Mouse (Mus musculus) embryonic facial prominence, embryonic 12.5 days (tissue): Measurements from ENCODE around the gene Cyb5d2. TPM values are rescaled to one million over a fixed set of nuclear protein-coding genes. Genes with fewer than 3 reads are reported as not detected.
"Not testable (repeated sequence)": the region's sequence is repeated elsewhere in the genome, so short reads cannot be mapped to it uniquely, and the experiment has no call there.

Experiments
- ATAC-seq: fragments of 200-750 bp; cut with Nextera tagmentation; 2 replicates; pipeline ENCODE4 v1.8.0; 2017; ENCODE audit not compliant: insufficient number of reproducible peaks, insufficient read depth, low FRiP score, low TSS enrichment
- H3K27ac ChIP-seq: fragments of 300-500 bp; sonication (generic); 2 replicates; pipeline ENCODE4 v1.5.1; 2016; ENCODE audit warnings: mild to moderate bottlenecking
- H3K27me3 ChIP-seq: fragments of 300-500 bp; sonication (generic); 2 replicates; pipeline ENCODE4 v1.6.1; 2016; ENCODE audit warnings: mild to moderate bottlenecking, moderate library complexity
- H3K36me3 ChIP-seq: fragments of 300-500 bp; sonication (generic); 2 replicates; pipeline ENCODE4 v1.6.1; 2016; ENCODE audit warnings: mild to moderate bottlenecking
- H3K4me1 ChIP-seq: fragments of 300-500 bp; sonication (generic); 2 replicates; pipeline ENCODE4 v1.6.1; 2016
- H3K4me2 ChIP-seq: fragments of 300-500 bp; sonication (generic); replicated peaks from 2 replicates; pipeline ENCODE4 v1.6.1; 2016; ENCODE audit warnings: mild to moderate bottlenecking, moderate library complexity
- H3K4me3 ChIP-seq: fragments of 300-500 bp; sonication (generic); 2 replicates; pipeline ENCODE4 v1.5.1; 2016; ENCODE audit warnings: mild to moderate bottlenecking
- H3K9ac ChIP-seq: fragments of 300-500 bp; sonication (generic); 2 replicates; pipeline ENCODE4 v1.6.1; 2016; ENCODE audit warnings: mild to moderate bottlenecking, moderate library complexity
- H3K9me3 ChIP-seq: fragments of 300-500 bp; sonication (generic); 2 replicates; pipeline ENCODE4 v1.6.1; 2016; ENCODE audit warnings: mild to moderate bottlenecking, moderate library complexity
- WGBS: fragments of 180-500 bp; shearing (Covaris S2); methylation state at CpG from one replicate; pipeline ENCODE4 v1.1.7; 2016; 5-methylcytosine and 5-hydroxymethylcytosine counted together
- polyA plus RNA-seq: library from polyadenylated mRNA; unstranded; fragments of >200 nt; fragmentation: Nextera tagmentation; extraction: Ambion mirVana; gene quantifications from 2 replicates; pipeline ENCODE4 v1.2.1, GENCODE M21; 2016

The Cyb5d2 gene
- polyA plus RNA-seq, 1 experiment from 2014 or later = 5.2 TPM

DNA sequence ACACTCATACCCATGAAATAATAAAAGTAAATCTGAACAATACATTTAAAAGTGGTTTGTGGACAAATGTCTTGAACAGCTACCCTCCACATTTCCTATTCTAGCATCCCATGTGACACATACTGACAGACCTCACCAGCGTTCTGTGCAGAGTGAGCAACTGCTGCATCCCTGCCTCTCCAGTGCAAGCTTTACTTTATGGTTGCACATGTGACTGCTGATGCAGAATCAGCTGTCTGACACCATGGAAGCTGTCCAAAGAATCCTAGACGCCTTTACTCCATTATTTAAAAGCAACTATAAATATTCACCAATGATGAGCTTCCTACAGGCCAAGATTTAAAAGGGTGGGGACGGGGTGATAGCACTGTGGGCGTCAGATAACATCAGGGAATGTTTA, 24.5 kb downstream of the Cyb5d2 start:
- ATAC-seq = no peak
- Histone ChIP-seq H3K4me1 (no peaks in the 10 kb centered on the region), H3K27ac (no peak overlapping the region), H3K9ac (no peak overlapping the region), H3K9me3 (no peaks in the 10 kb centered on the region; the same call in 1 of the 2 replicates), H3K4me3 (no peak overlapping the region), H3K4me2 (no peak overlapping the region), H3K36me3 (peaks cover 24% of the 10 kb centered on the region), H3K27me3 (no peaks in the 10 kb centered on the region)
- 85% methylated on average over 4 of the region's 4 CpGs for WGBS

DNA sequence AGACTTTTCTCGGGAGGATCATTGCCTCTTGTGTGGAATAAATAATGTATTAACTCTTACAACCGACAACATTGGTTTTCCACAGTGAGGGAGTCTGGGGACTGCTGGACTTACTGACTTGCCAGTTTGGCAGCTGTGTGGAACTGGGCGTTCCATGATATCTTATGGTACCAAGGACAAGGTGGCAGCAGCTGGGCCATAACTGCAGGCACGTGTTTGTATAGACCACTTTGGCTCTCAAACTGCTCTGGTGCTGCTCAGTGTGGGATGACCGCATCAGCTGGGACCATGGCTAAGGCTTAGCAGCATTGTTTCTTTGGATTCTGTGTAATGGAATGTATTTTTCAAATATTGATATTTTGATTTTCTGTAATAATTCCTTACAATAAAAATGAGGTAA, 25.1 kb downstream of the Cyb5d2 start:
- H3K27me3 ChIP-seq = no peaks in the 10 kb centered on the region
- no peak for ATAC-seq
- peaks cover 24% of the 10 kb centered on the region for H3K36me3 ChIP-seq
- no peak overlapping the region for H3K4me2 ChIP-seq
- H3K27ac ChIP-seq = no peak overlapping the region
- no peaks in the 10 kb centered on the region; the same call in 1 of the 2 replicates for H3K9me3 ChIP-seq
- no peaks in the 10 kb centered on the region for H3K4me1 ChIP-seq
- H3K9ac ChIP-seq = no peak overlapping the region
- no peak overlapping the region for H3K4me3 ChIP-seq
- WGBS = 88% methylated on average over 5 of the region's 5 CpGs

DNA sequence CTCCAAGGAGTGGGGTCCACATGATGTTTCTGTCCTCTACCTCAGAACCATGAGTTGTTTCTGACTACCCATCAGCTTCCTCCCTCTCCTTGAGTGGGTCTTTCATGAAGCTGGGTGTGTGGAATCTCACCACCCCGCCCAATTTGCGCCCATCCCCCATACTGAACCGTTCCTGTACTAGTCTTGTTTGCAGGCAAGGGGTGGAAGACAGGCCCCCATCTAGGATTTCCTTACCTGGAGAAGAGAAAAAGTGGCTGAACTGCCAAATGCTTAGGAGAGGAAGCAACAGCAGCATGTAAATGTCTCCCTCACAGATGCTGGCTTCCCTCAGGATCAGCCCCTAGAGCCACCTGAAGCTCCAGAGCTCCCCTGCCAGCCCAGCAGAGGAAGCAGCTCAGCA, 25.6 kb downstream of the Cyb5d2 start:
- H3K9ac ChIP-seq = no peak overlapping the region
- no peaks in the 10 kb centered on the region for H3K27me3 ChIP-seq
- no peak overlapping the region for H3K4me3 ChIP-seq
- no peak overlapping the region for H3K27ac ChIP-seq
- ATAC-seq = no peak
- 95% methylated on average over 3 of the region's 3 CpGs for WGBS
- H3K4me1 ChIP-seq = no peaks in the 10 kb centered on the region
- peaks cover 24% of the 10 kb centered on the region for H3K36me3 ChIP-seq
- H3K9me3 ChIP-seq = no peaks in the 10 kb centered on the region
- H3K4me2 ChIP-seq = no peak overlapping the region

DNA sequence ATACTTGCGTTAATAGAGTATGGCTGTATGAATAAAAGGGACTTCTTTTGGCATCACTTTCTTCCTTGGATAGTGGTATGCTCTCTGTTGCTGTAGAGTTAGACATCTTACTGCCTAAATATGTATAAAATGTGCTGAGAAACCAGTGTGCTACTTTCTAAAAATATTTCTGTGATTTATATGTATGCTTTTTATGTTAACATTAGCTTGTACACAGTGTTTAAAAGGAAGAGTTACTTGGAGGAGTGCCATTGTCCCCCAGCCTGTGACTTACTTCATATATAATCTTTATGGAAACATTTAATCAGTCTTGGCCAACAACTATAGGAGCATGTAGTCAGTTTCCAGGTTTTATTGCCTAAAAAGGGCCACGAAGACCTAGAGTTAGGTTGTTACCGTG, 26.9 kb downstream of the Cyb5d2 start:
- no peaks in the 10 kb centered on the region for H3K27me3 ChIP-seq
- ATAC-seq = no peak
- no peak overlapping the region for H3K4me2 ChIP-seq
- H3K4me3 ChIP-seq = no peak overlapping the region
- H3K9ac ChIP-seq = no peak overlapping the region
- H3K4me1 ChIP-seq = no peaks in the 10 kb centered on the region
- WGBS = 93% methylated on average over 3 of the region's 3 CpGs
- no peak overlapping the region for H3K27ac ChIP-seq
- no peaks in the 10 kb centered on the region for H3K9me3 ChIP-seq
- H3K36me3 ChIP-seq = peaks cover 31% of the 10 kb centered on the region

DNA sequence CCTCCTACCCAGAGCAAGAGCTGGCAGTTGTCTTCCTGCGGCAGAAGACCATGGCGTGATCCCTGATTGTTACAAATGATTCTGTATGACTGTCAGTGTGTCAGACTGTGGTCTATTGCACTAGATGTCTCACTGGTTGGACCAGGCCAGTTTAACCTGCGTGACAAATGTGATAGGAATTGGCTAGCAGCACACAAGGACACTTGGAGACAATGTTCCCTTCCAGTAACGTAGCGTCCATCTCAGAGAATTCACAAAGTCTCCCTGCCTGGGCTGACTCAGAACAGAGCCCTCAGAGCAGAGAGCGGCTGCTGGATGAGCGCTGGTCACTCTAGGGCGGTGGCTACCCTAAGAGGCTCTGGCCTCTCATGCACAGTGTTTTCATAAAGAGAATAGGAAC, 28.2 kb downstream of the Cyb5d2 start:
- Histone ChIP-seq H3K9ac (no peak overlapping the region), H3K4me2 (no peak overlapping the region), H3K4me1 (no peaks in the 10 kb centered on the region), H3K36me3 (peaks cover 43% of the 10 kb centered on the region), H3K4me3 (no peak overlapping the region), H3K9me3 (no peaks in the 10 kb centered on the region), H3K27ac (no peak overlapping the region), H3K27me3 (no peaks in the 10 kb centered on the region)
- whole genome bisulfite sequencing = 92% methylated on average over 8 of the region's 8 CpGs
- no peak for ATAC-seq

DNA sequence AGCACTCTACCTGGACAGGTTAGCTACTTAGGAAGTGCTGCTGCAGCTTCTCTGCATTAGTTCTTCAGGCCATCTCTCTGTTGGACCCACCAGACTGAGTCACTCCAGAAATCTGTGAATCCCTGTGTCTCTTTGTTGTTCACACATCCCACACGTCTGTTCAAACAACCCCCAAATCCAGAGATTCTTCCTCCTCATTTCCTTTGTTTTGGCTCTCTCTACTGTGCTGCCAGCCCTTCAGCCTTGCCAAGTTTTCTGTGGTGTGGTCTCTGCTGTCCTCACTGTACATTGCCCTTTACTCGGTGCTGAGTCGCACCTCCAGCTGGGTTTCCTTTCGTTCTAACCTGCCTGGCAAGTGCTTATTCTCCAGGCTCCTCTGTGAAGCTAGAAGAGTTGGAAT, 31.7 kb downstream of the Cyb5d2 start:
- Histone ChIP-seq H3K4me1 (no peaks in the 10 kb centered on the region), H3K9ac (no peak overlapping the region), H3K27ac (no peak overlapping the region), H3K27me3 (no peaks in the 10 kb centered on the region), H3K4me3 (no peak overlapping the region), H3K36me3 (peaks cover 71% of the 10 kb centered on the region), H3K4me2 (no peak overlapping the region), H3K9me3 (no peaks in the 10 kb centered on the region)
- WGBS = 87% methylated on average over 4 of the region's 4 CpGs
- no peak for ATAC-seq

DNA sequence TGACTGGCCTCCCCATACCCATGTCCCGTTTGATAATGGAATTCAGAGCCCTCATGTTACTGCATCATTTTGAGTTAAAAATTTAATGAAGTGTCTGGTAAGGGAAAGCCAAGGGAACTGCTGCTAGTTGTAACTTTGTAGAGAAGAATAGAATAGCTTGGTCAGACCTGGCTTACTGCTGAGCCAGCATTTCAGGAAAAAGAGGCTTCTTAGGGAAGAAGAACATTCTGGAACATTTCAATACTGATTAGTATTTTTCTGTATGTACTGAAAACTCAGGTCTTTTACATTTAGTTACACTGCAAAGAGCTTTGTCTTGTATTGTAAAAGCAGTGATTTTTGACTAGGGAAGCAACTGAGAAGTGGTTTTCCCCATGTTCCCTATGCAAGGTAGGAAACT, 35.2 kb downstream of the Cyb5d2 start:
- ATAC-seq = no peak
- peaks cover 85% of the 10 kb centered on the region for H3K36me3 ChIP-seq

DNA sequence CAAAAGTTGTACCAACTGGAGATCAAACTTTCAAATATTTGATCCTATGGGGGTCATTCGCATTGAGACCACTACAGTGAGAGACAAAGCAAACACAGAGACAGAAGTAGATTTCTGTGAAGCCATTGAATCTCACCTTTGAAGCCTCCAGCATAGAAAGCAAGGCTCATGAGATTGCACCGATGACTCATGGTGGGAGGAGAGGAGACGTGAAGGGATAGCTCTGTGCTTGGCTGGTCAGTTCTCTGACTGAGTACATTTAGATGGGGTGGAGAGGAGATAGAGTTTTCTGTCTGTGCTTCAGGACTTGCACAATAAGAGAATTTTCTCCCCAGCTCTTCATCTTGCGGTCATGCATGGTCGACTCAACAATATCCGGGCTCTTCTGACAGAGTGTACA, 36.4 kb downstream of the Cyb5d2 start:
- no peaks in the 10 kb centered on the region for H3K27me3 ChIP-seq
- H3K4me3 ChIP-seq = no peak overlapping the region
- no peaks in the 10 kb centered on the region for H3K9me3 ChIP-seq
- H3K27ac ChIP-seq = no peak overlapping the region
- peaks cover 90% of the 10 kb centered on the region for H3K36me3 ChIP-seq
- ATAC-seq = no peak
- 94% methylated on average over 6 of the region's 6 CpGs for WGBS
- H3K4me2 ChIP-seq = no peak overlapping the region
- H3K4me1 ChIP-seq = no peaks in the 10 kb centered on the region
- H3K9ac ChIP-seq = no peak overlapping the region

More for the DNA sequence above, 35.2 kb downstream of the Cyb5d2 start:
- WGBS = 93% methylated on average over 1 of the region's 1 CpGs
- Histone ChIP-seq H3K4me1 (no peaks in the 10 kb centered on the region), H3K27ac (no peak overlapping the region), H3K9me3 (no peaks in the 10 kb centered on the region), H3K27me3 (no peaks in the 10 kb centered on the region), H3K4me2 (no peak overlapping the region), H3K9ac (no peak overlapping the region), H3K4me3 (no peak overlapping the region)

DNA sequence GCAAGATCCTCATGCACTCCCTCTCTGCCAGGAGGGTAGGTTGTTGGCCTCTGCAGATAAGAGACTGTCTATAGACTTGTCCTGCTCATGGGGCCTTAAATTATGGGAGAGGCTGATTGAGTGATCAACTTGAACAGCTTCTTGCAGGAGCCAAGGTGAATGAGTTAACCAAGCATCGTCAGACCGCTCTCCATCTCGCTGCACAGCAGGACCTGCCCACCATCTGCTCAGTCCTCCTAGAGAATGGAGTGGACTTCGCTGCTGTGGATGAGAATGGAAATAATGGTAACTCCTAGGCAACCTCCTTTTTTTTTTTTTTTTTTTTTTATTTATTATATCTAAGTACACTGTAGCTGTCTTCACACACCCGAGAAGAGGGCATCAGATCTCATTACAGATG, 37.6 kb downstream of the Cyb5d2 start:
- Histone ChIP-seq H3K9ac (no peak overlapping the region), H3K27ac (no peak overlapping the region), H3K4me1 (no peaks in the 10 kb centered on the region), H3K27me3 (no peaks in the 10 kb centered on the region), H3K9me3 (no peaks in the 10 kb centered on the region), H3K4me3 (no peak overlapping the region), H3K4me2 (no peak overlapping the region), H3K36me3 (peaks cover 90% of the 10 kb centered on the region)
- ATAC-seq = no peak
- 91% methylated on average over 5 of the region's 5 CpGs for WGBS

DNA sequence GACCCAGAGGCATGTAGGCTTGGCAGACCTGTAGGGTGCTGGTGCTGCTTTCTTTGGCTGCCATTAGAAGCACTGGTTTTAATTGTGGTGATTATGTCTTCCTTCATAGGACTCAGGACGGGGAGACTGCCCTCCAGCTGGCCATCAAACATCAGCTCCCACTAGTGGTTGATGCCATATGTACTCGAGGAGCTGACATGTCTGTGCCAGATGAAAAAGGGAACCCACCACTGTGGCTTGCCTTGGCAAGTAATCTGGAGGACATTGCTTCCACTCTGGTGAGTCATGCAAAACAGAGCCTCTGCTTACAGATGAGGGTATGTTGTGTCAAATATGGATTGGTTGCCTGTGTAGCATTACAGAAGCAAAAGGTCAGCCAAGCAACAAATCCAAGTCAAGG, 44.0 kb downstream of the Cyb5d2 start:
- Histone ChIP-seq H3K27me3 (no peaks in the 10 kb centered on the region), H3K4me2 (no peak overlapping the region), H3K4me1 (no peaks in the 10 kb centered on the region), H3K36me3 (peaks cover 84% of the 10 kb centered on the region), H3K27ac (no peak overlapping the region), H3K9me3 (no peaks in the 10 kb centered on the region), H3K4me3 (no peak overlapping the region), H3K9ac (no peak overlapping the region)
- ATAC-seq = no peak
- 47% methylated on average over 2 of the region's 2 CpGs for WGBS

DNA sequence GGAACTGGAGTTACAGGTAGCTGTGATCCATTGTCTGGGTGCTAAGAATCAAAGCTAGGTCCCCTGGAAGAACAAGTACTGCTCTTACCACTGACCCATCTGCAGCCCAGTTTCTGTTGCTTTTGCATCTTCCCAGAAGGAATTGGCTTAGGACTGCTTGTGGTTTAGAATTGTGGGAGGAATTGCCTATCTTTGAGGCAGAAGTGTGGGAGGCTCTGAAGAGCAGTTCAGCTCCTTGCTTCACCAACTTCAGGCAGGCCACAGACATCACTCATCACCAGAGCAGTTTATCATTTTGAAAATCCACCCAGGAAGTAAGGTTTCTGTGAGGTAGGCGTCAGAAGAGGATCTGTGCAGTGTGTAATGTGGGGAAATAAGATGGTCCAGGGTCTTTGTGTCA, 56.9 kb downstream of the Cyb5d2 start:
- WGBS = 74% methylated on average over 1 of the region's 1 CpGs
- Histone ChIP-seq H3K4me1 (no peaks in the 10 kb centered on the region), H3K4me3 (no peak overlapping the region), H3K27me3 (no peaks in the 10 kb centered on the region), H3K9ac (no peak overlapping the region), H3K36me3 (peaks cover 48% of the 10 kb centered on the region), H3K27ac (no peak overlapping the region), H3K9me3 (no peaks in the 10 kb centered on the region), H3K4me2 (no peak overlapping the region)
- ATAC-seq = no peak

DNA sequence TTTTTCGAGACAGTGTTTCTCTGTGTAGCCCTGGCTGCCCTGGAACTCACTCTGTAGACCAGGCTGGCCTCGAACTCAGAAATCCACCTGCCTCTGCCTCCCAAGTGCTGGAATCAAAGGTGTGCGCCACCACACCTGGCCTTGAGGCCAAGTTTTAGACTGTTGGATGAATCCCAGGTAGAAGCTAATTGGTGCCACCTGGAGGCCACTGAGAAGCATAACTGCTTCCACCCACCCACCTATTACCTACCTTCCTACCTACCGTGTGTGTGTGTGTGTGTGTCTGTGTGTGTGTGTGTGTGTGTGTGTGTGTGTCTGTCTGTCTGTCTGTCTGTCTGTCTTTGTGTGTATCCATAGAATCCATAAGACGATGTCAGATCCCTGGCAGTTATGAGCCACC, 58.4 kb downstream of the Cyb5d2 start:
- not testable (repeated sequence) for H3K4me1 ChIP-seq, H3K9ac ChIP-seq, H3K9me3 ChIP-seq, H3K27me3 ChIP-seq, H3K27ac ChIP-seq, ATAC-seq, H3K4me3 ChIP-seq, H3K4me2 ChIP-seq
- peaks cover 42% of the 10 kb centered on the region for H3K36me3 ChIP-seq
- 83% methylated on average over 5 of the region's 5 CpGs for WGBS

DNA sequence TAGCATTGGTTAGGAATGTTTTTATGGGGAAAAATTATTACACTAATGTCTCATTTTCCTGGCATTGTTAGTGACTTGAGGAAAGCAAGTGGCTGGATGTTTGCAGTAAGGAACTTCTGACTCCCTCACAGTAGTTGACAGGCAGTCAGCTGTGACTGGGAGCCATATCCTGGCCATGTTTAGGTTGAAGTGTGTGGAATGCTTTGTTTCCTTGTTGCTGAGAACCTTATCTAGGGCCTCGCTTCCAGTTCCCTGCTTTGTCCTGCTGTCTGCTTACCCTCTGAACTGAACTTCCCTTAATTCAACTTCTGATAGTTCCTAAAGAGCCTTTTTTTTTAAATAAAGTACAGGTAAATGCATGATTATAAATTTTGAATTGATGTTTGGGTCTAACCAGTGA, 59.6 kb downstream of the Cyb5d2 start:
- Histone ChIP-seq H3K27me3 (no peaks in the 10 kb centered on the region), H3K4me3 (no peak overlapping the region), H3K27ac (no peak overlapping the region), H3K4me1 (no peaks in the 10 kb centered on the region), H3K9ac (no peak overlapping the region), H3K36me3 (peaks cover 48% of the 10 kb centered on the region), H3K9me3 (no peaks in the 10 kb centered on the region), H3K4me2 (no peak overlapping the region)
- ATAC-seq = no peak
- 56% methylated on average over 1 of the region's 1 CpGs for WGBS
